Mouse (Mus musculus): ENCODE data around the gene Pla2g15.

Gene Pla2g15

GRCm38 (mm10) chr8:106135672-106136071 lies 14.5 kb upstream of the Pla2g15 start:
- DNase-seq (ENCODE audit: low spot score) = no peak

DNA sequence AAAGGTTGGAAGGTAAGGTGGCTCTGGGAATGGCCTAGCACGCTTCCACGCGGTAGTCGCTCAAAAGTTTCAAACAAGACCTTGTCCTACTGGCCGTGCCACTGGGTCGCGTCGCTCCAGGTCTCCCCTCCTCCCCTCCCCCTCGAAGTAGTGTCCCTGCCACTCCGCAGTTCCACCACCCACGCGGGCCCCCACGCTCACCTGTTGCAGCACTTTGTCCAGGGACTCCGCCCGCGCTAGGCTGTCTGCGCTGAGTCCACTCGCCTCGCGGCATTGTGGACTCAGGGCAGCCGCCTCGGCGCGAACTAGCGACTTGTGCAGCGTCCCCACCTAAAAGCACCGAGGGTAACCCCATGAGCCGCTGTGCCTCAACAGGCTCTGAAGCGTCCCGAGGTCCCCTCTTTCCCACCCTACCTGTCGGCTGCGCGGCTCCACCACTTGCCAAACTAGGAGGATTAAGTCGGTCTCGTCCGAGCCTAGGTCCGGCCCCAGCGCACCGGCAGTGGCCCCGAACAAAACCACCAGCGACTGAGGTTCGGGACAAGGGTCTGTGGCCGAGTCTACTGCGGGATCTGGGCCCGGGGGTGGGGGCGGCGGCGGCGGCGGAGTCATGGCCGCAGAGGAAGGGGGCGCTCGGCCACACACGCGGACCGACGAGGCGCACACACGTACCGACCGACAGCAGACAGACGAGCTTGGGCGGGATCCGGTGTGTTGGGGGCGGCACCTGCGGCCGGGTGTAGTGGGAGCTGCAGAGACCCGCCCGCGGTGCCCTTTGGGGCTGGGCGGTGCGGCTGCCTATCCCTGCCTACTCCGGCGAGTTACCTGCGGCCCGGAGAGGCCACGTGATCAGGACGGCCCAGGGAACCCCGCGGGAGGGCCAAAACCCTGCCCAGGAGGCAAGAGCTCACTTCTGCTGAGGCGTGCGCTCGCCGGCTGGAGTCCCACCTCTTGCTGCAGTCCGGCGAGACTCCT lies 13.8 kb upstream of the Pla2g15 start, which contains the start of gene Esrp2:
TSS of gene Esrp2 (minus strand) at position 819 of the 975 bp plus-strand sequence.
- DNase-seq (ENCODE audit: low spot score) = peak; percentile 55

DNA sequence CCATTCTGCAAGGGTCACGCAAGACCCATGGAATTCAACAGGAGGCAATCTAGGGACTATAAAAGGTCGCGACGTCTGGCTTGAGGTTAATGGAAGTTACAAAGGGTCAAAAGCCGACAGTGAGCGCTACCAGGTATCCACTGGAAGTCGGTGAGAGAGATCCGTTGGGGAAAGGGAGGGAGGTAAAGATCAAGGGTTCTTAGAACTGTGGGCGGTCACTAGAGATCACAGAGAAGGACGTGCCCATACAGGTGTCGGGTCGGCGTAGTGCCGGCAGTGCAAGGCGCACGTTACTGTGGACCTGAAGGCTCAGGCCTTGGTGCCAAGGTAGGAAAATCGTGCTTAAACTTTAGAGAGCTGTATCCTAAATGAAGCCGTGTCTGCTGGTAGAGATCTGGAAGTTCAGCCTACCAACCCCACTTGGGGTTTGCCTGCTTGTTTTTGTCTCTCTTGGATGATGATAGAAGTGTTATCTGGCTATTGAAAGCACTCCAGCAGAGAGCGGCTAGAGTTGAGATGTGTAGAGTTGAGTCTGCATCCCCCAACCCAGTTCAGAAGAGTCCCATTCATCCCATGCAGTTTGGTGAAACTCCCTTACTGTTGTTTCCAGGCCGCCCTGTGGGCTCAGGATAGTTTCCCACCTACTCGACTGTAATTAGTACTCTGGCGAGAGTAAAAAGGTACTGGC lies 12.8 kb upstream of the Pla2g15 start:
- peak; percentile 25 for DNase-seq (ENCODE audit: low spot score)

DNA sequence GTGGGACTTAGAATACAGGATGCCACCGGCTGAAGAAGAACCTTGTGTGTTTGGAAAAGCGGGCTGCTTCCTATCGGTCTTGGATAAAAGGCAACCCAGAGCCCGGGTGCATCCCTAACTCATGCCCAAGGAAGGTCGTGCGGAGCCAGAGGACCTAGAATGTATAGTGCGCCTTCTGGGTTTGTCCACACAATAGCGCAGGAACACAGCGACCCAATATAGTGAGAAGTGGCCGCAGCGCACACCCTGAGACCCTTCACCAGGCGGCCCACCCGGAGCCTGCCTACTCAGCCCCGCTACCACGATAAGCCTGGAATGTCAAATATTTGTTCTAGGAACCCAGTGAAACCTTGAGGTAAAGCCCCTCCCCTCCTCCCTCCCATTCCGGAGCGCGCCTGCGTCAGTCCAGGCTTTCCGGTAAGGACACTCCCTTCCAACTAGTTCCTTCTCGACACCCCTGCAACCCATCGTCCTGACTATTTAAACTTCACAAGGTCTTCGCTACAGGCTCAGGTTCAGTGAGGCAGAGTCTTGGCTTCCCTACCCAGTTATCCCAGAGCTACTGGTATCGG lies 12.2 kb upstream of the Pla2g15 start:
- DNase-seq (ENCODE audit: low spot score) = peak; percentile 80

- no peak for DNase-seq (ENCODE audit: low spot score)
Measured at GRCm38 (mm10) chr8:106138616-106139015, 11.6 kb upstream of the Pla2g15 start.

- no peak for DNase-seq (ENCODE audit: low spot score)
Measured at GRCm38 (mm10) chr8:106140191-106140590, 10.0 kb upstream of the Pla2g15 start.

GRCm38 (mm10) chr8:106140769-106141168 lies 9.4 kb upstream of the Pla2g15 start:
- peak; percentile 92 for DNase-seq (ENCODE audit: low spot score)

GRCm38 (mm10) chr8:106145331-106145730 lies 4.9 kb upstream of the Pla2g15 start:
- DNase-seq (ENCODE audit: low spot score) = no peak

- no peak for DNase-seq (ENCODE audit: low spot score)
Measured at GRCm38 (mm10) chr8:106146014-106146413, 4.2 kb upstream of the Pla2g15 start.

DNA sequence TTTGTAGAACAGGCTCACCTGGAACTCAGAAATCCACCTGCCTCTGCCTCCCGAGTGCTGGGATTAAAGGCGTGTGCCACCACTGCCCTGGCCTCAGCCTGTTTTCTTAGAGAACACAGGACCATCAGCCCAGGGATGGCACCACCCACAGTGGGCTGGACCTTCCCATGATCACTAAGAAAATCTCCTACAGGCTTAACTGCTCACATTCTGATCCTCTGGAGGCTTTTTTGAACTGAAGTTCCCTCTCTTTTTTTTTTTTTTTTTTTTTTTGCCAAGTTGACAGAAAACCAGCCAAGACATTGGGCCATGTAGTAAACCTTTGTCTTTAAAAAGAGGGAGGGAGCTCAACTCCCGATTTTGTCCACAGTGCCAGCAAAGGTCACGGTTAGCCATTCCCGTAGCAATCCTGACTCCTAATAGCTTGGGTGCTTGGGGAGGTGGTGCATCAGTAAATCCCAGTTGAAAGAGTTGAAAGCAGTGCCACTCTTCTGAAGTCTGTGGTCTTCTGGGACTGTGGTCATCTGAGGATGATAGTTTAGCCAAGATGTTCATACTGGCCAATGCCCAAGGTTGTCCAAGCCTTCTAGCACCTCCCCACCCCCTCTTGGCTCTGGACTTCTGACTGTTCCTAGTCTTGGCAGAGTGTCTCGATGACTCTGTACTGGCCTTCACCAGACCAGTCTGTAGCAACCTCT lies 2.2 kb upstream of the Pla2g15 start:
- no peak for DNase-seq (ENCODE audit: low spot score)

DNA sequence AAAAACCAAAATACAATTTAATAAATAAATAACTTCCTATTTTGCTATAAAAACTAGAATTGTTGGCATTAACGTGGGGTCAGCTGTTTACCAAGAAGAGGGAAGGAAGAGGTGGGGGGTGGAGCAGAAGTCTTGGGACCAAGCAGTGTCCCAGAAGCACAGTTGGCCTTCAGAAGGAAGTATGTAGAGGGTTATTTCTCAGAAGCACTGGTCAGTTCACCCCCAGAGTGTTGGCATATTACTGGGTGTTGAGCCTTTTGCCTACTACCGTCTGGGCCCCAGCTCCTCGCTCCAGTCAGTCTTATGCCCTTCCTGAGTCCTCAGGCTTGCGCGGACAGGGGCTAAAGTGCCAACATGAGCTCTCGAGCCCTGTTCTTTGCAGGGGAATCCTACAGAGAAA lies 1.2 kb upstream of the Pla2g15 start:
- DNase-seq (ENCODE audit: low spot score) = no peak

- DNase-seq (ENCODE audit: low spot score) = no peak
Measured at GRCm38 (mm10) chr8:106150653-106151000, 428 bp downstream of the Pla2g15 start.

GRCm38 (mm10) chr8:106151041-106151440 lies 842 bp downstream of the Pla2g15 start:
- no peak for DNase-seq (ENCODE audit: low spot score)

- DNase-seq (ENCODE audit: low spot score) = no peak
Measured at GRCm38 (mm10) chr8:106152876-106153275, 2.7 kb downstream of the Pla2g15 start.

- DNase-seq (ENCODE audit: low spot score) = no peak
Measured at GRCm38 (mm10) chr8:106157419-106157818, 7.2 kb downstream of the Pla2g15 start.

- no peak for DNase-seq (ENCODE audit: low spot score)
Measured at GRCm38 (mm10) chr8:106158381-106158780, 8.2 kb downstream of the Pla2g15 start.

DNA sequence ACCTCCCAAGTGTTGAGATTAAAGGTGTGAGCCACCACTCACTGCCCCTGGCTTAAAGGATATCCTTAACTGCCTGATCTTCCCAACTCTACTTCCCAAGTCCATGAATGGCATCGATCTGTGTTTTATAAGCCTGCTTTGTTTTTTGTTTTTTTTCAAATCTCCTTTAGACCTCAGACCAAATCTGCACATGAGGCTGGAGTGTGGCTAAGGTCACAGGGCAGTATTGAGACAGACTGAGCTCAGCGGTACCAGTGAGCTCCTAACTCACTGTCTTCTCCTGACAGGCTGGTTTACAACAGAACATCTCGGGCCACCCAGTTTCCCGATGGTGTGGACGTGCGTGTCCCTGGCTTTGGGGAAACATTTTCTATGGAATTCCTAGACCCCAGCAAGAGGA lies 9.7 kb downstream of the Pla2g15 start:
- no peak for DNase-seq (ENCODE audit: low spot score)

DNA sequence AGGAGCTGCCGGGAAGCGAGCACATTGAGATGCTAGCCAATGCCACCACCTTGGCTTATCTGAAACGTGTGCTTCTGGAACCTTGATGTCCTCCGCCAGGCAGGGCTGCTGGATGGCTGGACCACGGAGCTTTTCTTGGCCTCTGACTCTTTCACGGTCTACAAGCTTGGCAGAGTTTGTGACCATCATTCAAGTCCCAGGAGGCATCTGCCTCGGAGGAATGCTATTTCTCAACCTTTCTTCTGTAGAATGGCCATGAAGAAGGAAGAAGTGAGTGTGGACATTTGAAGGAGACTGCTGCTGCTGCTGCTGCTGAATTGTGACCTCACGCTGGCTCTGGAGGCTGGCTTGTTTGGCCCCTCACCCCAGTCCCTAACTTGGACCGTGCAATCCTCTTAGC lies 13.1 kb downstream of the Pla2g15 start:
- DNase-seq (ENCODE audit: low spot score) = no peak

DNA sequence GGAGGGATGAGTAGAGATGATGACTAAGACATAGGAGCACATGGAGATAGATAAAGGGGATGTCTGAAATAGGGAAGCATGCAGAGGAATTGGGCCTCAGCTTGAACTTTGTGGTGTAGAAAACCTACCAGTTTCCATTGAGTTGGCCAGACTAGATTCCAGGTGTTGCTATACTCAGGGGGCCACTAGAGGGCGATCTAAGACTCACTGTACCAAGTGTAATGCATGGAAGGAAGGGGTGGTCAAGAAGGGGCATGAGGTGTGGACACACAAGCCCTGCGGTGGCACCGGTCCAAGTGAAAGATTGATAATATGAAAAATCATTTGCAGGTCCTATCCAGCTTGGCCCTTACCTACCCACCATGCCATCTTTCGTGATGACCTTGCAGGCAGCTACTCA lies 15.3 kb downstream of the Pla2g15 start:
- peak; percentile 75 for DNase-seq (ENCODE audit: low spot score)

DNA sequence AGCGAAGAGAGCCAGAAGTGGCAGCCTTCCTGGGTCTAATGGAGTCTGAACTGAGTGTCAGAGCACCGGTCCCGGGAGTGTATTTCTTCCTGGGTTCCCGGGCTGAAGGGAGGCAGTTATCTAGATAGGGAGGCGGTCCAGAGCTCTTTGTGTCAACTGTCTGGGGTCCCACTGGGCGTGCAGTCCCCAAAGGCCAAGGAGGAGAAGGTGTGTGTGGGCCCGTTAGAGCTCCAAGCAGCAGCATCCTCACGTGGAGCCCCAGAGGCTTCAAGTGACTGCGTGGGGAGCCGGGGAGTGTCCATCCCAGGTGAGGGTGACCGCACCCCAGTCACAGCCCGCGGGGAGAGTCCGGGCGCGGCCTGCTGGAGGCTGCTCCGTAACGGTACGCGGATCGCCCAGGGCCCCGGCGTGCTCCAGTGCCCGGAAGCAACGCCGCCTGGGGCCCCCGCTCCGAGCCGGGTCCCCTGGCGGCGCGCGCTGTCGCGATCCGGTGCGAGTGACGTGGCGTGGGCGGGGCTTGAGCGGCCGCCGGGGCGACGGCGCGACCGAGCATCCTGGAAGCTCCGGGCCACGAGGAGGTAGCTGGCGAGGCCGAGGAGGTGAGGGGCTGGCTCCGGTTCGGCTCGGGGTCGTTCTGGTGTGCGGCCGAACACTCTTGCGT lies 18.3 kb downstream of the Pla2g15 start, which contains the start of gene Slc7a6:
TSS of gene Slc7a6 (plus strand) at position 502 of the 661 bp plus-strand sequence.
- peak; percentile 90 for DNase-seq (ENCODE audit: low spot score)

All from embryo, embryonic 10 days (tissue).